Mouse (Mus musculus) heart, postnatal 0 days (tissue): ENCODE data around the gene Ablim2. TPM values are rescaled to one million over a fixed set of nuclear protein-coding genes. Genes with fewer than 3 reads are reported as not detected.

Experiments
- ATAC-seq: fragments of 200-750 bp; cut with Nextera tagmentation; 2 replicates; pipeline ENCODE4 v1.8.0; 2017; ENCODE audit warnings: low read depth, moderate number of reproducible peaks, moderate library complexity; ENCODE audit not compliant: insufficient read depth
- DNase-seq: peaks from one replicate; pipeline ENCODE4 v3.0.0-alpha.2; 2016; ENCODE audit warnings: low spot score
- H3K27ac ChIP-seq: fragments of 300-500 bp; sonication (generic); 2 replicates; pipeline ENCODE4 v1.5.1; 2014; ENCODE audit warnings: low read depth, mild to moderate bottlenecking
- H3K27me3 ChIP-seq: fragments of 300-500 bp; sonication (generic); 2 replicates; pipeline ENCODE4 v1.6.1; 2014; ENCODE audit warnings: low read length, mixed read lengths; ENCODE audit not compliant: control insufficient read depth, insufficient read depth
- H3K36me3 ChIP-seq: fragments of 300-500 bp; sonication (generic); replicated peaks from 2 replicates; pipeline ENCODE4 v1.6.1; 2014; ENCODE audit warnings: low read length, mixed read lengths; ENCODE audit not compliant: control insufficient read depth, insufficient read depth
- H3K4me1 ChIP-seq: fragments of 300-500 bp; sonication (generic); 2 replicates; pipeline ENCODE4 v1.6.1; 2014; ENCODE audit warnings: antibody characterized with exemption; ENCODE audit not compliant: control insufficient read depth, insufficient read depth
- H3K4me2 ChIP-seq: fragments of 300-500 bp; sonication (generic); 2 replicates; pipeline ENCODE4 v1.6.1; 2014; ENCODE audit warnings: low read depth, mild to moderate bottlenecking, low read length, moderate library complexity
- H3K4me3 ChIP-seq: fragments of 300-500 bp; sonication (generic); 2 replicates; pipeline ENCODE4 v1.5.1; 2014; ENCODE audit warnings: low read depth, low read length
- H3K9ac ChIP-seq: fragments of 300-500 bp; sonication (generic); replicated peaks from 2 replicates; pipeline ENCODE4 v1.6.1; 2014; ENCODE audit warnings: low read depth, low read length, mixed read lengths
- H3K9me3 ChIP-seq: fragments of 300-500 bp; sonication (generic); replicated peaks from 2 replicates; pipeline ENCODE4 v1.6.1; 2016; ENCODE audit warnings: low read length; ENCODE audit not compliant: control insufficient read depth
- CTCF ChIP-seq: IDR thresholded peaks from 2 replicates; pipeline ENCODE4 v1.5.1; 2016; ENCODE audit warnings: antibody characterized with exemption, control low read depth, low read depth
- EP300 ChIP-seq: IDR thresholded peaks from 2 replicates; pipeline ENCODE4 v1.6.1; 2016; ENCODE audit warnings: antibody characterized with exemption, low read depth
- WGBS: fragments of 180-500 bp; shearing (Covaris S2); extraction: QIAGEN DNeasy Blood & Tissue Kit; methylation state at CpG from one replicate; pipeline ENCODE4 v1.1.7; 2014; 5-methylcytosine and 5-hydroxymethylcytosine counted together
- polyA plus RNA-seq: library from polyadenylated mRNA; unstranded; fragments of >200 nt; fragmentation: Nextera tagmentation; extraction: Ambion mirVana; gene quantifications from 2 replicates; pipeline ENCODE4 v1.2.1, GENCODE M21; 2015
- total RNA-seq: library from RNA; depleted of rRNA; stranded (reverse); fragments of >200 nt; gene quantifications from 2 replicates; pipeline ENCODE4 v1.2.3, GENCODE M21; 2014; ENCODE audit warnings: low replicate concordance

Ablim2 gene
- total and polyA plus RNA-seq, 2 experiments from 2014 or later: 8.8 to 22.1 TPM

- H3K9ac ChIP-seq: no peak overlapping the region
- H3K4me3 ChIP-seq: no peak overlapping the region
- H3K27ac ChIP-seq: no peak overlapping the region
- H3K4me1 ChIP-seq: 0 out of 2 replicates have a peak, but pooled peaks cover 4% of the 10 kb centered on the region
- no peak overlapping the region for H3K4me2 ChIP-seq
- DNase-seq (no peak), ATAC-seq (no peak)
- H3K9me3 ChIP-seq: no peaks in the 10 kb centered on the region
- no peak for TF ChIP-seq CTCF
- TF ChIP-seq EP300: no peak
- 0 out of 2 replicates have a peak, but pooled peaks cover 4% of the 10 kb centered on the region for H3K27me3 ChIP-seq
- no peaks in the 10 kb centered on the region for H3K36me3 ChIP-seq
- WGBS: 70% methylated on average over 4 of the region's 4 CpGs
These were observed 1.7 kb upstream of the Ablim2 start for GRCm38 (mm10) chr5:35756020-35756419.

GRCm38 (mm10) chr5:35756997-35757638, 562 bp upstream of the Ablim2 start:
- Histone ChIP-seq H3K27me3 (0 out of 2 replicates have a peak, but pooled peaks cover 4% of the 10 kb centered on the region), H3K4me1 (no peaks in the 10 kb centered on the region), H3K36me3 (no peaks in the 10 kb centered on the region), H3K4me3 (peak overlapping the region; percentile 65), H3K9me3 (no peaks in the 10 kb centered on the region), H3K4me2 (peak overlapping the region; percentile 98), H3K9ac (no peak overlapping the region), H3K27ac (no peak overlapping the region)
- ATAC-seq: no peak
- DNase-seq: no peak
- 13% methylated on average over 24 of the region's 26 CpGs for WGBS
- no peak for TF ChIP-seq EP300
- TF ChIP-seq CTCF: no peak

- ATAC-seq (peak; percentile 15), DNase-seq (no peak)
- no peak for TF ChIP-seq EP300
- TF ChIP-seq CTCF: no peak
- Histone ChIP-seq H3K27ac (no peak overlapping the region), H3K9ac (peak overlapping the region; percentile 42), H3K4me1 (peaks cover 6% of the 10 kb centered on the region), H3K9me3 (no peaks in the 10 kb centered on the region), H3K36me3 (no peaks in the 10 kb centered on the region), H3K4me2 (peak overlapping the region; percentile 98), H3K4me3 (peak overlapping the region; percentile 65), H3K27me3 (0 out of 2 replicates have a peak, but pooled peaks cover 4% of the 10 kb centered on the region)
- 3% methylated on average over 40 of the region's 40 CpGs for whole genome bisulfite sequencing
These were observed 687 bp downstream of the Ablim2 start for GRCm38 (mm10) chr5:35758081-35759053.

- DNase-seq (no peak), ATAC-seq (no peak)
- Histone ChIP-seq H3K9ac (no peak overlapping the region), H3K4me1 (peaks cover 18% of the 10 kb centered on the region), H3K36me3 (no peaks in the 10 kb centered on the region), H3K27ac (no peak overlapping the region), H3K4me2 (no peak overlapping the region), H3K4me3 (no peak overlapping the region), H3K9me3 (no peaks in the 10 kb centered on the region), H3K27me3 (0 out of 2 replicates have a peak, but pooled peaks cover 4% of the 10 kb centered on the region)
- no peak for TF ChIP-seq CTCF
- WGBS: 83% methylated on average over 5 of the region's 5 CpGs
These were observed 3.6 kb downstream of the Ablim2 start for GRCm38 (mm10) chr5:35761323-35761722.

GRCm38 (mm10) chr5:35762388-35762787, 4.7 kb downstream of the Ablim2 start:
- Histone ChIP-seq H3K36me3 (no peaks in the 10 kb centered on the region), H3K27ac (peak overlapping the region; percentile 56), H3K27me3 (0 out of 2 replicates have a peak, but pooled peaks cover 4% of the 10 kb centered on the region), H3K9me3 (no peaks in the 10 kb centered on the region), H3K4me2 (no peak overlapping the region), H3K9ac (no peak overlapping the region), H3K4me1 (peaks cover 29% of the 10 kb centered on the region), H3K4me3 (no peak overlapping the region)
- ATAC-seq (no peak), DNase-seq (peak; percentile 73)
- TF ChIP-seq CTCF (no peak), EP300 (no peak)
- 30% methylated on average over 5 of the region's 5 CpGs for WGBS
